Mouse (Mus musculus) limb, embryonic 11.5 days (tissue): Measurements from ENCODE around the gene Nacc2. TPM values are rescaled to one million over a fixed set of nuclear protein-coding genes. Genes with fewer than 3 reads are reported as not detected.

Source experiments
- ATAC-seq: fragments of 200-750 bp; cut with Nextera tagmentation; 2 replicates; pipeline ENCODE4 v1.8.0; 2017; ENCODE audit warnings: low read depth; ENCODE audit not compliant: insufficient number of reproducible peaks, low FRiP score, low TSS enrichment
- DNase-seq: peaks from one replicate; pipeline ENCODE4 v3.0.0-alpha.2; 2015; ENCODE audit warnings: low spot score
- H3K27ac ChIP-seq: fragments of 300-500 bp; sonication (generic); replicated peaks from 2 replicates; pipeline ENCODE4 v1.5.1; 2014; ENCODE audit warnings: low read depth, mild to moderate bottlenecking, low read length
- H3K27me3 ChIP-seq: fragments of 300-500 bp; sonication (generic); 2 replicates; pipeline ENCODE4 v1.6.1; 2014; ENCODE audit warnings: mild to moderate bottlenecking, low read length, mixed read lengths; ENCODE audit not compliant: control insufficient read depth, insufficient read depth
- H3K36me3 ChIP-seq: fragments of 300-500 bp; sonication (generic); 2 replicates; pipeline ENCODE4 v1.6.1; 2014; ENCODE audit warnings: mild to moderate bottlenecking, low read length, moderate library complexity, mixed read lengths; ENCODE audit not compliant: control insufficient read depth, insufficient read depth
- H3K4me1 ChIP-seq: fragments of 300-500 bp; sonication (generic); 2 replicates; pipeline ENCODE4 v1.6.1; 2014; ENCODE audit warnings: low read length, mixed read lengths; ENCODE audit not compliant: control insufficient read depth, insufficient read depth
- H3K4me2 ChIP-seq: fragments of 300-500 bp; sonication (generic); 2 replicates; pipeline ENCODE4 v1.6.1; 2014; ENCODE audit warnings: low read depth, mild to moderate bottlenecking, moderate library complexity; ENCODE audit not compliant: severe bottlenecking
- H3K4me3 ChIP-seq: fragments of 300-500 bp; sonication (generic); 2 replicates; pipeline ENCODE4 v1.5.1; 2014; ENCODE audit warnings: low read depth, low read length
- H3K9ac ChIP-seq: fragments of 300-500 bp; sonication (generic); 2 replicates; pipeline ENCODE4 v1.6.1; 2014; ENCODE audit warnings: mild to moderate bottlenecking, low read length
- H3K9me3 ChIP-seq: fragments of 300-500 bp; sonication (generic); 2 replicates; pipeline ENCODE4 v1.6.1; 2016; ENCODE audit warnings: low read length; ENCODE audit not compliant: control insufficient read depth
- WGBS: fragments of 180-500 bp; shearing (Covaris S2); extraction: QIAGEN DNeasy Blood & Tissue Kit; methylation state at CpG from one replicate; pipeline ENCODE4 v1.1.7; 2014; 5-methylcytosine and 5-hydroxymethylcytosine counted together
- polyA plus RNA-seq: library from polyadenylated mRNA; unstranded; fragments of >200 nt; fragmentation: Nextera tagmentation; extraction: Ambion mirVana; gene quantifications from 2 replicates; pipeline ENCODE4 v1.2.1, GENCODE M21; 2014

Gene Nacc2
- polyA plus RNA-seq, 1 experiment from 2014 or later = 4.0 TPM

DNA sequence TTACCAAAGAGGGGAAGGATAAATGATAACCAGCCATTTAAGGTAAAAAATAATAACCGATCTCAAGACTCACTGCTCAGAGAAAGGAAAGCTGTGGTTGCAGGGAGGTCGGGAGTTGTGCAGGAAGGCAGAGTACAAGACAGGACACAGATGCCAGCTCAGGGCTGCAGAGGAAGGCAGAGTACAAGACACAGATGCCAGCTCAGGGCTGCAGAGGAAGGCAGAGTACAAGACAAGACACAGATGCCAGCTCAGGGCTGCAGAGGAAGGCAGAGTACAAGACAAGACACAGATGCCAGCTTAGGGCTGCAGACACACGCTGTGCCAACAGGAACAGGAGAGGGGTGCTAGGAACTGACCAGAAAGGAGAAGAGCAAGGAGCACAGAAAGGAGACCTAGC, 42.2 kb downstream of the Nacc2 start:
- 81% methylated on average over 3 of the region's 3 CpGs for WGBS
- H3K36me3 ChIP-seq = no peaks in the 10 kb centered on the region
- no peaks in the 10 kb centered on the region for H3K27me3 ChIP-seq
- H3K9ac ChIP-seq = no peak overlapping the region
- H3K4me1 ChIP-seq = no peaks in the 10 kb centered on the region
- no peak for DNase-seq
- no peak overlapping the region for H3K4me3 ChIP-seq
- no peaks in the 10 kb centered on the region for H3K9me3 ChIP-seq
- ATAC-seq = no peak
- H3K4me2 ChIP-seq = no peak overlapping the region
- no peak overlapping the region for H3K27ac ChIP-seq

DNA sequence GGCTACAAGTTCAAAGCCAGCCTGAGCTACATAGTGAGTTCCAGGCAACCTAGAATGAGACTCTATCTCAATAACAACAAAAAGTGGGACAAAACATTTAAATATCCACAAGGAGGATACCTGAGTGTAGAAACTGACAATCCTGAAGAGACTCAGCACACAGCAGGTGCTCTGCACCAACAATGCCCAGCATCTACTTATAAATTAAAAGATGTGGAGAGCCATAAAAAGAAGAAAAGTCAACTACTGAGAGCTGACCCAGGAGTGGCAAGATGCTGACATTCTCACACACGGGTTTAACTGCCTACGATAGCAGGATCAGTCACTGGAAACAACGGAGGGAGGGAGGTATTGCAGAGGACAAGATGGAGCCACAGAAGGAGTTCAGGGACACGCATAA, 43.6 kb downstream of the Nacc2 start:
- no peaks in the 10 kb centered on the region for H3K4me1 ChIP-seq
- no peak overlapping the region for H3K9ac ChIP-seq
- H3K27ac ChIP-seq = no peak overlapping the region
- H3K4me3 ChIP-seq = no peak overlapping the region
- H3K36me3 ChIP-seq = no peaks in the 10 kb centered on the region
- no peaks in the 10 kb centered on the region for H3K27me3 ChIP-seq
- H3K9me3 ChIP-seq = no peaks in the 10 kb centered on the region
- WGBS = 84% methylated on average over 4 of the region's 4 CpGs
- DNase-seq (no peak), ATAC-seq (no peak)
- no peak overlapping the region for H3K4me2 ChIP-seq

DNA sequence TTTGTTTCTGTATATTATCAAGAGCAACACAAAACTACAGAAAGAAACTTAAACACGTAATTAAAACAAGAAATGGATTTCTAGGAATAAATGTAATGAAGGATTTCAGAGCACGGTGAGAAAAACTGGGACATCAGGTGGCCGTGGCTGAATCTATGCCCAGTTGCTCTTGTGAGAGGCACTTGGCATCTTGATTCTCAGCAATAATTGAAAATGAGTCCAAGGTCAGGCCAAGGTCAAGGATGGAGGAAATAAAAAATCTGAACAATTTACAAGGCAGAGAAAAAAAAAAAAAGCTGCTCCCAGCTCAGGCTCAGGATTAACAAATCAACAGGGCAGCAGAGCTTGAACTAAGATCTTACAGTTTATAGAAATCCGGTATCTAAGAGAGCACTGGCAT, 46.0 kb downstream of the Nacc2 start:
- no peak overlapping the region for H3K4me2 ChIP-seq
- 93% methylated on average over 4 of the region's 4 CpGs for WGBS
- ATAC-seq (no peak), DNase-seq (no peak)
- H3K27ac ChIP-seq = no peak overlapping the region
- no peaks in the 10 kb centered on the region for H3K9me3 ChIP-seq
- no peaks in the 10 kb centered on the region for H3K4me1 ChIP-seq
- no peaks in the 10 kb centered on the region for H3K27me3 ChIP-seq
- H3K36me3 ChIP-seq = no peaks in the 10 kb centered on the region
- H3K9ac ChIP-seq = no peak overlapping the region
- H3K4me3 ChIP-seq = no peak overlapping the region

DNA sequence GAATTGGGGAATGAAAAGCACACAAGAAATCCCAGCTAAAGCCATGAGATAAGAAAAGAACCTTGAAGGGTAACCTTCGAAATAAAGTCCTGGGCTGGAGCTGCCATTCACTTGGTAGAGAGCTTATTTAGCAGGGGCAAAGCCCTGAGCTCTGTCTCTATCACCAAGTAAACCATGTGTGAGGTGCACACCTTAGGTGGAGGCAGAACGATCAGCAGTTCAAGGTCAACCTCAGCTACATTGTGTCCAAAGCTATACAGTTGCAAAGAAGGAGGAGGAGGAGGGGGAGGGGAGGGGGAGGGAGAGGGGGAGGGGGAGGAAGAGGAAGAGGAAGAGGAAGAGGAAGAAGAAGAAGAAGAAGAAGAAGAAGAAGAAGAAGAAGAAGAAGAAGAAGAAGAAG, 46.9 kb downstream of the Nacc2 start:
- ATAC-seq = no peak
- 88% methylated on average over 2 of the region's 2 CpGs for WGBS
- no peak overlapping the region for H3K9ac ChIP-seq

DNA sequence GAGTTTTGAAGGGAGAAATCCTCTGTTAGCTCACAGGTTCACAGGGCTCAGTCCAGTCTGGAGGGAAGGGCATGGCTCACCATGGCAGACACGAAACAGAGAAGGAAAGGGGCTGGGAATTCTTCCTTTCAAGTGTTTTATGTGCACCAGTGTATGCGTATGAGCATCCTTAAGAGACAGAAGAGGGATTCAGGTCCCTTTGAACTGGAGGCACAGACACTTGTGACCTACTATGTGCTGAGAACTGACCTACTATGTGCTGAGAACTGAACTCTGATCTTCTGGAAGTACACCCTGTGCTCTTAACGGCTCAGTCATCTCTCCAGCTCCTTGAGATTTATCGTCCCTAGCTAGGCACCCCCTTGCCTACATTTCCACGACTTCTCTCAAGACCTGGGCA, 48.5 kb downstream of the Nacc2 start:
- Histone ChIP-seq H3K4me2 (no peak overlapping the region), H3K27me3 (no peaks in the 10 kb centered on the region), H3K27ac (no peak overlapping the region), H3K36me3 (no peaks in the 10 kb centered on the region), H3K4me3 (no peak overlapping the region), H3K9me3 (no peaks in the 10 kb centered on the region), H3K9ac (no peak overlapping the region), H3K4me1 (no peaks in the 10 kb centered on the region)
- ATAC-seq (no peak), DNase-seq (no peak)
- 81% methylated on average over 5 of the region's 5 CpGs for WGBS

More for the DNA sequence above, 46.9 kb downstream of the Nacc2 start:
- Histone ChIP-seq H3K9me3 (no peaks in the 10 kb centered on the region), H3K4me3 (no peak overlapping the region), H3K4me1 (no peaks in the 10 kb centered on the region), H3K36me3 (no peaks in the 10 kb centered on the region), H3K27ac (no peak overlapping the region), H3K4me2 (no peak overlapping the region), H3K27me3 (no peaks in the 10 kb centered on the region)
- no peak for DNase-seq

DNA sequence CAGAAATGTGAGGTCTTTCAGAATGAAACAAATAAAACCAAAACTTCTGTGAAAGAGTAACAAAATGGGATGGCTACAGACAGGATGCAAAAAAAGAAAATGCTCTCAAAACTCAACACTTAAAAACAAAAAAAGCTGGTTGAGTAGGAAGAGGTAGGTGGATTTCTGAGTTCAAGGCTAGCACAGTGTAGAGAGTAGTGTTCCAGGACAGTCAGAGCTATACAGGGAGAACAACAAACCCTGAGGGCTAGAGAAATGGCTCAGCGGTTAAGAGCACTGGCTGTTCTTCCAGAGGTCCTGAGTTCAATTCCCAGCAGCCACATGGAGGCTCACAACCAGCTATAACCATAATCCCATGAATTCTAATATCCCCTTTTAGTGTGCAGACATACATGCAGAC, 54.4 kb downstream of the Nacc2 start:
- Histone ChIP-seq H3K27me3 (no peaks in the 10 kb centered on the region), H3K4me1 (no peaks in the 10 kb centered on the region), H3K4me2 (no peak overlapping the region), H3K27ac (no peak overlapping the region), H3K9me3 (no peaks in the 10 kb centered on the region), H3K4me3 (no peak overlapping the region), H3K36me3 (no peaks in the 10 kb centered on the region), H3K9ac (no peak overlapping the region)
- WGBS = 96% methylated on average over 1 of the region's 1 CpGs
- no peak for ATAC-seq
- no peak for DNase-seq

DNA sequence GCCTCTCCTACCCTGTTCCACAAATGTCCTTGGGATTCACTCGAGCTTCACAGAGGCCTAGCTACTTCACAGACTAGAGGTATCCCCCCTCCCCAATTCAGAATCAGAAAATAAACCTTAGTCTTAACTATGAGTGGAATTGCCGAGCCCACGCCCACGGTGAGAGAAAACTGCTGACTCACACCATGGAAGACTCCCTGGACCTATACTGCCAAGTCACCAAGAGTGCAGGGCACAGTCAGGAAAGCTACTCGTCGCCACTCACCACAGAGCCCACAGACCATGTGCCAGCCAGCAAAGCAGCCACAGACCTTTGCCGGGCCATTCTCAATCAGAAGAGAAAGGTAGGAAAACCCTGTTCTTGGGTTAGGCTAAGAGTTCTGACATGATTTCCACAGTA, 54.8 kb downstream of the Nacc2 start:
- no peak overlapping the region for H3K9ac ChIP-seq
- no peaks in the 10 kb centered on the region for H3K27me3 ChIP-seq
- H3K27ac ChIP-seq = no peak overlapping the region
- H3K36me3 ChIP-seq = no peaks in the 10 kb centered on the region
- H3K4me1 ChIP-seq = no peaks in the 10 kb centered on the region
- no peaks in the 10 kb centered on the region for H3K9me3 ChIP-seq
- ATAC-seq = no peak
- H3K4me2 ChIP-seq = no peak overlapping the region
- whole genome bisulfite sequencing = 75% methylated on average over 7 of the region's 7 CpGs
- H3K4me3 ChIP-seq = no peak overlapping the region
- DNase-seq = no peak

DNA sequence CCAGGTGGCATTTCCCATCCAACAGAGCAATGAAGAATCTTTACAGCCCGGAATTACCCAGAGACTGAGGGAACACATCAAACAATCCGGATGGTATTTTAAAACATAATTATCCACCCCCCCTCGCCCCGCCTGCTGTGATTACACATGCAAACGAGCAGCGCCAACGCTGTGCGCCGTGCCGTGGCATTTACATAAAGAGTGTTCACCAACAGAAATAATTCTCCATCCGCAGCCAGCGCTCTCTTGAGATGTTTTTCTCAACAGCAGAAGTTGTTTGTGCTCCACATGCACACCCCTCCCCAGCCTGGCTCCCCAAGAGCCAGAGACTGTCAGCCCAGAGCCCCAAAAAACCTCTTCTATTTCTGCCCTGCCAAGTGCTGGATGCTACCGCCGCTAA, 56.5 kb downstream of the Nacc2 start:
- no peak for DNase-seq
- H3K9me3 ChIP-seq = no peaks in the 10 kb centered on the region
- H3K27ac ChIP-seq = no peak overlapping the region
- no peak overlapping the region for H3K4me2 ChIP-seq
- H3K27me3 ChIP-seq = no peaks in the 10 kb centered on the region
- H3K9ac ChIP-seq = no peak overlapping the region
- H3K4me1 ChIP-seq = no peaks in the 10 kb centered on the region
- H3K4me3 ChIP-seq = no peak overlapping the region
- no peaks in the 10 kb centered on the region for H3K36me3 ChIP-seq
- 60% methylated on average over 14 of the region's 14 CpGs for WGBS
- no peak for ATAC-seq

DNA sequence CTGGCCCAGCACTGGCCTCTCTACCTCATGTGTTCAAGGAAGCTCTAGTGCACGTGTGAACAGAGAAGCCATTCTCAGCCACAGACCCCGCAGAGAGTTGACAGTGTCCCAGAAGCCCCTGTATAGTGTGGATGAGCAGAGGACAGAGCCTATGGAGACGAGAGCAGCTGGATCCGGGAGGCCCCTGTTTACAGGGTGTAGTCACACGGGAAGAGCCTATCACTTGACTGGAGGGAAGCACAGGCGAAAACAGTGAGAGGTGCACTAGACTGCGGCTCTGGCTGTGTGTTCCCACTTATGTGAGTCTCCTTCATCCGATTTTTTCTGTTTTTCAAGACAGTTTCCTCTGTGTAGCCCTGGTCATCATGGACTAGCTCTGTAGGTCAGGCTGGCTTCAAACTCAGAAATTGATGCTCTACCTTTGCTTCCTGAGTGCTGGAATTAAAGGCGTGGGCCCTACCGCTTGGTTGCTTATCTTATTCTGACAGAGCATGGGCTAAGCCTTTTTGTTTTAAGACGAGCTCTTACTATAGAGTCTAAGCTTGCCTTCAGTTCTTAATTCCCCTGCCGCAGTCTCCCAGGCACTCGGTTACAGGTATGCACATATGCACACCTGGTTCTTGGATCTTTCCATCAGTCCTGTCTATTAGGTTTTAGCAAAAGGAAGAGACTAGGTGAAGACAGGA, 60.1 kb downstream of the Nacc2 start:
- Histone ChIP-seq H3K4me3 (no peak overlapping the region), H3K4me1 (no peaks in the 10 kb centered on the region), H3K36me3 (no peaks in the 10 kb centered on the region), H3K27ac (no peak overlapping the region), H3K9me3 (no peaks in the 10 kb centered on the region), H3K9ac (no peak overlapping the region), H3K4me2 (no peak overlapping the region), H3K27me3 (no peaks in the 10 kb centered on the region)
- ATAC-seq = no peak
- 76% methylated on average over 13 of the region's 13 CpGs for WGBS
- DNase-seq = no peak
